Mouse (Mus musculus): ENCODE results near the gene Pmch. TPM values are rescaled to one million over a fixed set of nuclear protein-coding genes. Genes with fewer than 3 reads are reported as not detected.
A peak's percentile ranks its signal among the peaks of the same experiment; 100 is the strongest.

The Pmch gene
- polyA plus RNA-seq (2015; fragmentation: Nextera tagmentation; extraction: Ambion mirVana), result 0.31 TPM in 1 of 2 replicates, not detected in the other

DNA sequence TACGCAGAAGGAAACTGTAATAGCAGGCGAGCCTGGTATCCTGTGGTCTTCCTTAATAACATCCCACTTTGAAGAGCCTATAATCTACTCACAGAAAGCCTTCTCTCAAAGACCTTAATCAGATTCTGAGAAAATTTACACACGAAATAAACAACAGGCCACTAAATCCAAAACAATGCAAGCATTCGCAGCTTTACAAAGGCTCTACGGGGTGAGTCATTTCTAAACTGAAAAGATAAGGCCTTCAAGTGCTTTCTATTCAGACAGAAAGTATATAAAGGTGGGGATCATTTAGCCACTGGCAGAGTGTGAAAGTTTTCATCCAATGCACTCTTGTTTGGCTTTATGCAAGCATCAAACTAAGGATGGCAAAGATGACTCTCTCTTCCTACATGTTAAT lies at the start of gene Pmch:
Gene Pmch (plus strand): TSS at position 301 of the 400 bp plus-strand sequence.
- Histone ChIP-seq H3K36me3 (replicated peaks; ENCODE audit: insufficient read depth, low read length) (peaks cover 6% of the 10 kb centered on the region; the same call in 1 of the 2 replicates), H3K9me3 (ENCODE audit: low read length) (no peaks in the 10 kb centered on the region), H3K9ac (replicated peaks) (no peak within 1 kb of the TSS), H3K27ac (ENCODE audit: low read depth) (no peak within 1 kb of the TSS), H3K4me2 (ENCODE audit: low read depth, low read length) (no peak within 1 kb of the TSS), H3K27me3 (ENCODE audit: insufficient read depth, low read length) (no peaks in the 10 kb centered on the region), H3K4me3 (ENCODE audit: low read depth, low read length) (no peak within 1 kb of the TSS), H3K4me1 (ENCODE audit: insufficient read depth) (no peaks in the 10 kb centered on the region)
- TF ChIP-seq EP300 (IDR thresholded peaks at IDR 0.05; ENCODE audit: low read depth) (no peak), CTCF (IDR thresholded peaks at IDR 0.05; ENCODE audit: low read depth) (no peak)
- 83% methylated on average over 5 of the region's 5 CpGs for WGBS (ENCODE audit: insufficient replicate concordance)
- ATAC-seq (no peak), DNase-seq (no peak)

DNA sequence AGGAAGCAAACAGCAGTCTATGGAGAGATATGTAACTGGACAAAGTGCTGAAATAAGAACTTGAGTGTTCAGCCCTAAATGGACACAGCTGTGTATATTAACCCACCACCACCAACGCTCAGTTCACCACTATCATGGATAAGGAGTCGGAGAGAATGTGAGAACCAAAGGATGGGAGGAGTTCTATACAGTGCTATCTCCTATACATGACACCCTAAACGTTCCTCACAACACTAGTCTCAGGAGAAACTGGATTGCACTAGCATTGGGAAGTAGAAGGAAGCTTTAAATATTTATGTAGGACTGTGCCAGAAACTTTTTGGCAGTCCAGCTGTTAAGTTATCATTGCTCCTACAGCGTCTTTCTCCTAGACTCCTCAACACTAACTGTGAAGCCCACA lies 46.6 kb upstream of the Pmch start:
- Histone ChIP-seq H3K4me2 (ENCODE audit: low read depth, low read length) (no peak overlapping the region), H3K4me3 (ENCODE audit: low read depth, low read length) (no peak overlapping the region), H3K4me1 (ENCODE audit: insufficient read depth) (no peaks in the 10 kb centered on the region), H3K9me3 (ENCODE audit: low read length) (no peaks in the 10 kb centered on the region), H3K27me3 (ENCODE audit: insufficient read depth, low read length) (no peaks in the 10 kb centered on the region), H3K36me3 (replicated peaks; ENCODE audit: insufficient read depth, low read length) (no peaks in the 10 kb centered on the region), H3K27ac (ENCODE audit: low read depth) (no peak overlapping the region), H3K9ac (replicated peaks) (no peak overlapping the region)
- ATAC-seq, result no peak
- 66% methylated on average over 4 of the region's 4 CpGs for WGBS (ENCODE audit: insufficient replicate concordance)
- TF ChIP-seq CTCF (IDR thresholded peaks at IDR 0.05; ENCODE audit: low read depth) (no peak), EP300 (IDR thresholded peaks at IDR 0.05; ENCODE audit: low read depth) (no peak)
- no peak for DNase-seq

DNA sequence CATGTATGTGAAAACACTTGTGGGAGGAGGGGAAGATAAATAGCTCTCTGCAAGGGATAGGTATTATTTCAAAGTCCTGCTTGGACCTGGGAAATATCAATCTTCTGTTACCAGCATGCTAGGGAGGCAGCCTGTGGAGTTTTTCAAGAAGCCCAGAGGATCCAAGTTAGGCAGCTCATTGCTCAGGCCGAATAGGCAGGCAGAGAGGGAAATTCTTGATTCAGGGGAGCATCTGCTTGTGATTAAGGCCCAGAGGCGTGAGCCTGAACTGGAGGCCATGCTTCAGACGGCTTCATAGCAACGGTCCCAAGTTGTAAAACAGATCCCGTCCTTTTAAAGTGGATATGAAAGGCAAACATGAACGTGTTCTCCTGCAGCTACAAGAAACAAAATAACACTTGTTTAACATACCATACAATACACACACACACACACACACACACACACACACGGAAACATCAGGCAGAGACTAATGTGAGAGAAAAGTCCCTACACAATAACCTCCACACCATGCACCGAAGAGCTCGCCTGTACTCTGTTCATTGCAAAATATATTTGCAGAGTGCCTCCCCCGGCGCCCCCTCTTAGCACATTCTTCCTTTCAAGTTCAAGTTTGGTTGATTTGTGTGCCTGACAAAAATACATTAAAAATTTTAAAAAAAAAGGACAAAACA lies 44.6 kb upstream of the Pmch start:
- H3K4me2 ChIP-seq (ENCODE audit: low read depth, low read length), result no peak overlapping the region
- no peaks in the 10 kb centered on the region for H3K4me1 ChIP-seq (ENCODE audit: insufficient read depth)
- H3K36me3 ChIP-seq (replicated peaks; ENCODE audit: insufficient read depth, low read length), result no peaks in the 10 kb centered on the region
- H3K27ac ChIP-seq (ENCODE audit: low read depth), result no peak overlapping the region
- H3K27me3 ChIP-seq (ENCODE audit: insufficient read depth, low read length), result no peaks in the 10 kb centered on the region
- H3K9me3 ChIP-seq (ENCODE audit: low read length), result no peaks in the 10 kb centered on the region
- TF ChIP-seq EP300 (IDR thresholded peaks at IDR 0.05; ENCODE audit: low read depth) (no peak), CTCF (IDR thresholded peaks at IDR 0.05; ENCODE audit: low read depth) (no peak)
- no peak overlapping the region for H3K9ac ChIP-seq (replicated peaks)
- no peak for ATAC-seq
- 74% methylated on average over 11 of the region's 11 CpGs for WGBS (ENCODE audit: insufficient replicate concordance)
- no peak overlapping the region for H3K4me3 ChIP-seq (ENCODE audit: low read depth, low read length)
- no peak for DNase-seq

GRCm38 (mm10) chr10:88054233-88054985 lies 36.5 kb upstream of the Pmch start:
- no peak overlapping the region for H3K9ac ChIP-seq (replicated peaks)
- H3K4me2 ChIP-seq (ENCODE audit: low read depth, low read length), result no peak overlapping the region
- no peak for ATAC-seq
- H3K27me3 ChIP-seq (ENCODE audit: insufficient read depth, low read length), result no peaks in the 10 kb centered on the region
- 46% methylated on average over 14 of the region's 14 CpGs for WGBS (ENCODE audit: insufficient replicate concordance)
- TF ChIP-seq EP300 (IDR thresholded peaks at IDR 0.05; ENCODE audit: low read depth) (no peak), CTCF (IDR thresholded peaks at IDR 0.05; ENCODE audit: low read depth) (no peak)
- no peaks in the 10 kb centered on the region for H3K4me1 ChIP-seq (ENCODE audit: insufficient read depth)
- H3K4me3 ChIP-seq (ENCODE audit: low read depth, low read length), result no peak overlapping the region
- H3K36me3 ChIP-seq (replicated peaks; ENCODE audit: insufficient read depth, low read length), result no peaks in the 10 kb centered on the region
- no peak for DNase-seq
- no peaks in the 10 kb centered on the region for H3K9me3 ChIP-seq (ENCODE audit: low read length)
- no peak overlapping the region for H3K27ac ChIP-seq (ENCODE audit: low read depth)

DNA sequence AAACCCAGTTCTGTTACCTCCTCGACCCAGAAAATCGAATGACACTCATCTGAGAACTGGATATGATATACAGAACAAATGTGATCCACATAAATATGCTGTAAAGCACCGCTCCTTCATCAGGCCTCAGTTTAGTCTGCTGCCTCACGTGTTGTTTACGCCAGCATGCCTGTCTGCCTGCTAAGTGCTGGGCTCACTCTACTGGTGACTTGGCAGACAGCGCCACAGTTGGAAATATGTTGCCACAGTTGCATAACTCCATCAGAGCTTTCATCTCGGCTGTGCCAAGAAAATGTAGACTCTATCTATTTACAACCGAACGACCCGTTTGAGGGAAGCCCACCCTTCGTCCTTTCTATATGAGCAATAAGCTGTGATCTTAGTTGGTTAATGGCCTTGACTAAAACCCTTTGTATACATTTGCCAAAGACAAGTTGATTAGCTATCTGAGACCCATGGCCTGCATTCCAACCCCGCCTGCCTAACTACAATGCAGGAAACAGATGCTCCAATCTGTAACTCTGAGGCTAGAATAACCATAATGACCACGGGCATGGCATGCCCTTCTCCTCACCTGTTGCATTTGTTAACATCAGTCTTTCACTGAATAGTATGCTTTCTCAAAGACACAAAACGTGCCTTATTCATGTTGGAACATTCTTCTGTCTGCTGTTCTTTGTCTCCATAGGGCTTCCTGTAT lies 33.8 kb upstream of the Pmch start:
- Histone ChIP-seq H3K27me3 (ENCODE audit: insufficient read depth, low read length) (no peaks in the 10 kb centered on the region), H3K27ac (ENCODE audit: low read depth) (no peak overlapping the region), H3K9me3 (ENCODE audit: low read length) (no peaks in the 10 kb centered on the region), H3K4me3 (ENCODE audit: low read depth, low read length) (no peak overlapping the region), H3K9ac (replicated peaks) (no peak overlapping the region), H3K4me2 (ENCODE audit: low read depth, low read length) (no peak overlapping the region), H3K4me1 (ENCODE audit: insufficient read depth) (no peaks in the 10 kb centered on the region), H3K36me3 (replicated peaks; ENCODE audit: insufficient read depth, low read length) (no peaks in the 10 kb centered on the region)
- TF ChIP-seq CTCF (IDR thresholded peaks at IDR 0.05; ENCODE audit: low read depth), result peak; percentile 13; the same call in 1 of the 2 replicates
- TF ChIP-seq EP300 (IDR thresholded peaks at IDR 0.05; ENCODE audit: low read depth), result no peak
- ATAC-seq, result no peak
- 61% methylated on average over 14 of the region's 14 CpGs for WGBS (ENCODE audit: insufficient replicate concordance)
- no peak for DNase-seq

- TF ChIP-seq EP300 (IDR thresholded peaks at IDR 0.05; ENCODE audit: low read depth) (no peak), CTCF (IDR thresholded peaks at IDR 0.05; ENCODE audit: low read depth) (no peak)
- 79% methylated on average over 4 of the region's 4 CpGs for WGBS (ENCODE audit: insufficient replicate concordance)
- Histone ChIP-seq H3K9ac (replicated peaks) (no peak overlapping the region), H3K4me3 (ENCODE audit: low read depth, low read length) (no peak overlapping the region), H3K4me2 (ENCODE audit: low read depth, low read length) (no peak overlapping the region), H3K36me3 (replicated peaks; ENCODE audit: insufficient read depth, low read length) (no peaks in the 10 kb centered on the region), H3K27me3 (ENCODE audit: insufficient read depth, low read length) (no peaks in the 10 kb centered on the region), H3K27ac (ENCODE audit: low read depth) (no peak overlapping the region), H3K9me3 (ENCODE audit: low read length) (no peaks in the 10 kb centered on the region), H3K4me1 (ENCODE audit: insufficient read depth) (no peaks in the 10 kb centered on the region)
- DNase-seq, result no peak
- ATAC-seq, result no peak
Observed at GRCm38 (mm10) chr10:88063436-88063835, 27.4 kb upstream of the Pmch start.
